In the genomic region with DNA sequence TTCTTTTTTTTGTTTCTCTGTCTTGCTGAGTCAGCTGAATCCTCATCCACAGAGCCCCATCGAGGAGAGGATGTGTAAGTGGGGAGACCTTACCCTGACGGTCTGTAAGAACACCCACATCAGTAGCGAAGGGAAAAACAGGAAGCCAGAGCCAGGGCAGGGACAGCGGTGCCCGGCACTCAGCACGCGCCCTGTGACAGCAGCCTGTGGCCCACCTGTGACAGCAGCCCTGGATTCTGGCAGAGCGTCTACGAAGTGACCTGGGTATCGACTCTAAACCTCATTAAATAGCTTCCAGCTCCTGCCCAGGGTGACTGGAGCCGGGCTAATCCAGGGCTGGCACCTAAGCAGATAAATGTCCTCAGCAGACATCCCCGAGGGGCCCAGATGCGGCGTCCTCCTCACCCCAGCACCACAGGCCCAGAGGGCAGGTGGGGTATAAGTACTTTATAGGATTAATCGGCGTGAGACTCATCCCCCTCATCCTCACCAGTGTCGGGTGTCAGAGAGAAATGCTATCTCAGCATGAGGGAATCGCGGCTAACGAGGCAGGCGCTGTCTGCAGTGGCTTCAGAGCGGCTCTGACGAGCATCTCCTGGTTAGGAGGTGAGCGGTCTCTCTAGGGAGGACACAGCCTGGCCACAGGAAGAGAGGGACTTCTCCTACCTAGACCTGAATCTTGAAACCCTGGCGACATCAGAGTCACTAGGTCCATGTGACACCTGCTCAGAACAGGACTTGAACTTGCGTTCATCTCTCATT, we compare ENCODE assay signal across 8 mouse cellular contexts. TPM values are rescaled to one million over a fixed set of nuclear protein-coding genes. Genes with fewer than 3 reads are reported as not detected.
A peak's percentile ranks its signal among the peaks of the same experiment; 100 is the strongest.
DNase-seq lines count a peak whose midpoint lies in the region; ATAC-seq lines count a peak whose summit lies in the region.

Samd11 (minus strand) TSS at position 580 of the 762 bp plus-strand sequence.

- DNase-seq in cerebellum, adult 9-11 months = peak; percentile 21
- no peak for DNase-seq in cerebellum, adult 11-12 months
- DNase-seq in T-cell, adult 2 months (ENCODE audit: low spot score) = peak; percentile 46
- DNase-seq in midbrain, embryonic 11.5 days (ENCODE audit: low spot score, missing footprints) = peak; percentile 91
- no peak for DNase-seq in left cerebral cortex, adult 9 months (ENCODE audit: low spot score in 2 of 2)
- DNase-seq in lung, postnatal 36 days = no peak
- DNase-seq in right cerebral cortex, postnatal 14 days = no peak

- no peaks in the 10 kb centered on the region for H3K36me3 ChIP-seq in hindbrain, embryonic 13.5 days
- no peaks in the 10 kb centered on the region for H3K36me3 ChIP-seq in midbrain, embryonic 11.5 days (ENCODE audit: control insufficient read depth, insufficient read depth, low read length)

- peak; percentile 60 for ATAC-seq in hindbrain, embryonic 13.5 days (ENCODE audit: low FRiP score)
- ATAC-seq in midbrain, embryonic 11.5 days (ENCODE audit: low FRiP score) = peak; percentile 36

- peak within 1 kb of the TSS; percentile 56 for H3K9ac ChIP-seq in hindbrain, embryonic 13.5 days
- H3K9ac ChIP-seq in midbrain, embryonic 11.5 days (ENCODE audit: low read length) = peak within 1 kb of the TSS; percentile 30; the same call in 1 of the 2 replicates

- peaks cover 37% of the 10 kb centered on the region for H3K4me1 ChIP-seq in hindbrain, embryonic 13.5 days (replicated peaks)
- H3K4me1 ChIP-seq in midbrain, embryonic 11.5 days (ENCODE audit: control insufficient read depth, insufficient read depth, low read length) = peaks cover 5% of the 10 kb centered on the region; the same call in 1 of the 2 replicates

- peak within 1 kb of the TSS; percentile 27 for H3K4me3 ChIP-seq in hindbrain, embryonic 13.5 days
- peak within 1 kb of the TSS; percentile 24 for H3K4me3 ChIP-seq in midbrain, embryonic 11.5 days (ENCODE audit: low read depth, low read length)

- no peaks in the 10 kb centered on the region for H3K9me3 ChIP-seq in hindbrain, embryonic 13.5 days
- H3K9me3 ChIP-seq in midbrain, embryonic 11.5 days (ENCODE audit: control insufficient read depth, low read length) = no peaks in the 10 kb centered on the region

- 4% methylated on average over 26 of the region's 26 CpGs for WGBS in hindbrain, embryonic 13.5 days
- WGBS in midbrain, embryonic 11.5 days = 1% methylated on average over 26 of the region's 26 CpGs

- no peak within 1 kb of the TSS for H3K27ac ChIP-seq in hindbrain, embryonic 13.5 days
- H3K27ac ChIP-seq in midbrain, embryonic 11.5 days (ENCODE audit: low read depth, low read length) = no peak within 1 kb of the TSS

- peak within 1 kb of the TSS; percentile 51 for H3K4me2 ChIP-seq in hindbrain, embryonic 13.5 days
- H3K4me2 ChIP-seq in midbrain, embryonic 11.5 days = peak within 1 kb of the TSS; percentile 38

- H3K27me3 ChIP-seq in hindbrain, embryonic 13.5 days = peaks cover 35% of the 10 kb centered on the region
- peaks cover 24% of the 10 kb centered on the region for H3K27me3 ChIP-seq in midbrain, embryonic 11.5 days (ENCODE audit: control insufficient read depth, insufficient read depth, low read length)

RNA-seq across cellular contexts. Expression of gene Samd11, which starts in this region (rescaled TPM):
- polyA plus RNA-seq in hindbrain, embryonic 13.5 days (2015; fragmentation: Nextera tagmentation; extraction: Ambion mirVana) = 2.8 and 3.1 TPM in 2 replicates
- polyA plus RNA-seq in midbrain, embryonic 11.5 days (2014; fragmentation: Nextera tagmentation; extraction: Ambion mirVana) = 2.6 TPM in 2 replicates

Comparison
In these comparisons a context has a peak if more than half of its experiments do, and no peak if none do; other contexts are left out.
1. DNase-seq: peak in cerebellum, adult 9-11 months (single experiment), T-cell, adult 2 months (single experiment) and midbrain, embryonic 11.5 days (single experiment); none in cerebellum, adult 11-12 months (single experiment), left cerebral cortex, adult 9 months (0 of 2), lung, postnatal 36 days (single experiment) and right cerebral cortex, postnatal 14 days (single experiment).